Mouse (Mus musculus) large intestine, adult 2 months (tissue): ENCODE results near the gene Calm3. TPM values are rescaled to one million over a fixed set of nuclear protein-coding genes. Genes with fewer than 3 reads are reported as not detected.

ENCODE experiments used
- DNase-seq: peaks from one replicate; pipeline ENCODE4 v3.0.0-alpha.2; 2012; ENCODE audit warnings: low read depth, low spot score
- WGBS: fragments of 180-500 bp; shearing (Covaris S2); methylation state at CpG from one replicate; pipeline ENCODE4 v1.1.7; 2018; 5-methylcytosine and 5-hydroxymethylcytosine counted together
- polyA plus RNA-seq: library from polyadenylated mRNA; depleted of rRNA; stranded (reverse); fragments of >200 nt; gene quantifications from 2 replicates; pipeline ENCODE4 v1.2.3, GENCODE M21; 2012; rRNA removed

The Calm3 gene
- polyA plus RNA-seq, 1 experiment = 442 TPM

DNA sequence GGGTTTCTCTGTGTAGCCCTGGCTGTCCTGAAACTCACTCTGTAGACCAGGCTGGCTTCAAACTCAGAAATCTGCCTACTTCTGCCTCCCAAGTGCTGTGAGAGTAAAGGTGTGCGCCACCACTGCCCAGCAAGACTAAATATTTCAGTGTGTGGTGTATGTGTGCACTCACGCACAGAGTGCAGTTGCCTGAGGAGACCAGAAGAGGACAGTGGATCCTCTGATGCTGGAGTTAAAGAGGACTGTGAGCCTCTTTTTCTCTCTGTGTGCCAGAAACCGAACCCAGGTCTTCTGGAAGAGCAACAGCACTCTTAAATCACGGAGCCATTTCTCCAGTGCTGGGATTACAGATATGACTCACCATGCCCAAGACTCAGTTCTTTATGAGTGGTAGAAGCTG, 50.5 kb downstream of the Calm3 start:
- no peak for DNase-seq
- 78% methylated on average over 4 of the region's 4 CpGs for WGBS

DNA sequence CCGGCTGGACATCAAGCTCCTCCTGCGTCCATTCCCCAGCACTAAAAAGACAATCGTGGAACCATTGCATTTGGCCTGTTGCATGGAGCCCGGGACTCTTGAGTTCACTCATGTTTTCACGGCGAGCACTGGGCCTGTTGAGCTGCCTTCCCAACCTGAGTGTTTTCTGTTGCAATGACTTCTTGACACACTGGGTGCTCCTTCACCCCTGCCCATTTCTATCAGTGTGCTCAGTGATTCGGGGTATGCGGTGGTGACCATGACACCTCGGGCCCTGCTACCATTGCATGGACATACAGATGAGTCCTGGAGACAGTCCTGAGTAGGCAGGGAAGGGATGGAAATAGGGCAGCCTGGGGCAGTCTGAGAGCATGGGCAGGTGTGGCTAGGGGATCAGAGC, 51.4 kb downstream of the Calm3 start:
- DNase-seq = no peak
- WGBS = 91% methylated on average over 9 of the region's 9 CpGs

DNA sequence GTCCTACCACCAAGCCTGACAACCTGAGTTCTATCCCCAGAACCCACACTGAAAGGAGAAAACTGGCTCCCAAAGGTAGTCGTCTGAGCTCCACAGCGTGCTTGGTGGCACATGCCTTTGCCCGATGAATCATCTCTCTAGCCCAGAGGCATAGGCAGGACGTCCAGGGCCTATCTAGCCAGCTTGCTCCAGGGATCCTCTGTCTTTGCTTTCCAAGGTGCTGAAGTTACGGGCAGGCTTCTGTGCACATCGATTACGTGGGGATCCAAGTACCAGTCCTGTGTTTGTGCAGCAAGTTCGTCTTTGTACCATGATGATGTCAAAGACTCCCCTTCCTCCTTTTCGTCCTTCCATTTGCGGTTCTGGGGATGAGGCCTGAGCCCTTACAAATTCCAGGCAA, 52.3 kb downstream of the Calm3 start:
- 83% methylated on average over 10 of the region's 10 CpGs for WGBS
- no peak for DNase-seq

DNA sequence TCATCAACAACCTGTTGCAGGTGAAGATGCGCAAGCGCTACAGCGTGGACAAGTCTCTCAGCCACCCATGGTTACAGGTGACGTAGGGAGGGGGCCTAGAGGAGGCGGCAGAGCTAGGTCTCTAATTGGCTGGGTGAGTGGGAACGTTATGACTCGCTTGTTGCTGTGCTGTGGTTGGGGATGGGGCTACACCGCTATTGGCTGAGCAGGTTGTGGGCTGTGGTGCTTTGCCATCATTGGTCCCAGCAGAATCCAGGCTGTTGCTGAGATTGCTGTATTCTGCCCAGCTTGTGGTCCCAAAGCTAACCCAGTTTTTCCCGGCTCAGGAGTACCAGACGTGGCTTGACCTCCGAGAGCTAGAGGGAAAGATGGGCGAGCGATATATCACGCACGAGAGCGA, 54.4 kb downstream of the Calm3 start:
- 75% methylated on average over 16 of the region's 16 CpGs for WGBS
- no peak for DNase-seq

DNA sequence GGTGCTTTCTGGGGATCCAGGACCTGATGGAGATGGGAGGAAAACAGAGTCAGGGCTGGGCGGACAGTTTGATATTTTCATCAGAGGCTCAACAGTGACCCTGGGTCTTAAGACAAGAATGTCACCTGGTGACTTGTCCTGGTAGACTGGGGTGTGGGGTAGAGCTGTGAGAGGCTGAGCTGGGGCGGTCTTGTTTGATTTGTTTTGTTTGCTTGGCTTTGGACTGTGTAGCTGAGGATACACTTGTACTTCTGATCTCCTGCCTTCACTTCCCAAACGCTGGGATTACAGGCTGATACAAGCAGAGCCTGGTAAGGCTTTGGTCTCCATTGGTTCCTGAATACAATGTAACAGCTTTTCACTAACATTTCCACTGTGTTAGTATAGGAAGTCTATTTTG, 56.4 kb downstream of the Calm3 start:
- 64% methylated on average over 3 of the region's 3 CpGs for WGBS
- DNase-seq = no peak

Other genes with a start within 250 kb of the Calm3 start
- gene Ceacam15, start 248.4 kb downstream of the Calm3 start, polyA plus RNA-seq = not detected in 2 replicates
- gene Ceacam9, start 202.2 kb downstream of the Calm3 start, polyA plus RNA-seq = 0.08 TPM in 1 of 2 replicates, not detected in the other
- 431 and 452 TPM in 2 replicates for gene Ap2s1, start 185.7 kb downstream of the Calm3 start, polyA plus RNA-seq
- 82.4 and 114 TPM in 2 replicates for gene Slc1a5, start 142.8 kb downstream of the Calm3 start, polyA plus RNA-seq
- gene Strn4, start 108.2 kb downstream of the Calm3 start, polyA plus RNA-seq = 100.0 and 115 TPM in 2 replicates
- gene Fkrp, start 107.4 kb downstream of the Calm3 start, polyA plus RNA-seq = 11.7 and 15.7 TPM in 2 replicates
- gene Prkd2, start 81.2 kb downstream of the Calm3 start, polyA plus RNA-seq = 23.6 and 32.4 TPM in 2 replicates
- gene Dact3, start 48.8 kb downstream of the Calm3 start, polyA plus RNA-seq = 10.9 and 12.4 TPM in 2 replicates
- 3.1 and 3.6 TPM in 2 replicates for gene Gng8, start 32.3 kb downstream of the Calm3 start, polyA plus RNA-seq
- gene Ptgir, start 17.6 kb downstream of the Calm3 start, polyA plus RNA-seq = 1.5 and 1.7 TPM in 2 replicates
- 1.2 and 2.3 TPM in 2 replicates for gene Pnmal2, start 20.6 kb upstream of the Calm3 start, polyA plus RNA-seq
- gene Pnmal1, start 35.6 kb upstream of the Calm3 start, polyA plus RNA-seq = 0.22 and 0.43 TPM in 2 replicates
- 0.15 and 0.16 TPM in 2 replicates for gene Gm42372, start 59.0 kb upstream of the Calm3 start, polyA plus RNA-seq
- gene Ccdc8, start 68.6 kb upstream of the Calm3 start, polyA plus RNA-seq = 1.0 and 1.1 TPM in 2 replicates
- 198 and 205 TPM in 2 replicates for gene Ppp5c, start 103.8 kb upstream of the Calm3 start, polyA plus RNA-seq
- 0.70 and 0.71 TPM in 2 replicates for gene Hif3a, start 138.3 kb upstream of the Calm3 start, polyA plus RNA-seq
- 0.02 TPM in 1 of 2 replicates, not detected in the other for gene Psg16, start 149.9 kb upstream of the Calm3 start, polyA plus RNA-seq
- not detected in 2 replicates for gene Ceacam3, start 226.2 kb upstream of the Calm3 start, polyA plus RNA-seq